Mouse (Mus musculus) ES-E14 (cell line): Measurements from ENCODE around the gene Cers6.

Source experiments
- CHD2 ChIP-seq: IDR thresholded peaks from 2 replicates; pipeline ENCODE4 v1.6.1; 2014; ENCODE audit warnings: mild to moderate bottlenecking, low read depth, low read length, inconsistent platforms
- HCFC1 ChIP-seq: IDR thresholded peaks from 2 replicates; pipeline ENCODE4 v1.6.1; 2012; ENCODE audit warnings: low read length, inconsistent platforms, borderline replicate concordance; ENCODE audit not compliant: insufficient read depth
- MAFK ChIP-seq: IDR thresholded peaks from 2 replicates; pipeline ENCODE4 v1.6.1; 2014; ENCODE audit warnings: mild to moderate bottlenecking, low read depth, low read length, inconsistent platforms; ENCODE audit not compliant: insufficient read depth
- ZC3H11A ChIP-seq: IDR thresholded peaks from 2 replicates; pipeline ENCODE4 v1.6.1; 2012; ENCODE audit warnings: low read depth, mild to moderate bottlenecking, inconsistent platforms, low read length, borderline replicate concordance
- ZNF384 ChIP-seq: IDR thresholded peaks from 2 replicates; pipeline ENCODE4 v1.6.1; 2012; ENCODE audit warnings: low read depth, low read length, inconsistent platforms

DNA sequence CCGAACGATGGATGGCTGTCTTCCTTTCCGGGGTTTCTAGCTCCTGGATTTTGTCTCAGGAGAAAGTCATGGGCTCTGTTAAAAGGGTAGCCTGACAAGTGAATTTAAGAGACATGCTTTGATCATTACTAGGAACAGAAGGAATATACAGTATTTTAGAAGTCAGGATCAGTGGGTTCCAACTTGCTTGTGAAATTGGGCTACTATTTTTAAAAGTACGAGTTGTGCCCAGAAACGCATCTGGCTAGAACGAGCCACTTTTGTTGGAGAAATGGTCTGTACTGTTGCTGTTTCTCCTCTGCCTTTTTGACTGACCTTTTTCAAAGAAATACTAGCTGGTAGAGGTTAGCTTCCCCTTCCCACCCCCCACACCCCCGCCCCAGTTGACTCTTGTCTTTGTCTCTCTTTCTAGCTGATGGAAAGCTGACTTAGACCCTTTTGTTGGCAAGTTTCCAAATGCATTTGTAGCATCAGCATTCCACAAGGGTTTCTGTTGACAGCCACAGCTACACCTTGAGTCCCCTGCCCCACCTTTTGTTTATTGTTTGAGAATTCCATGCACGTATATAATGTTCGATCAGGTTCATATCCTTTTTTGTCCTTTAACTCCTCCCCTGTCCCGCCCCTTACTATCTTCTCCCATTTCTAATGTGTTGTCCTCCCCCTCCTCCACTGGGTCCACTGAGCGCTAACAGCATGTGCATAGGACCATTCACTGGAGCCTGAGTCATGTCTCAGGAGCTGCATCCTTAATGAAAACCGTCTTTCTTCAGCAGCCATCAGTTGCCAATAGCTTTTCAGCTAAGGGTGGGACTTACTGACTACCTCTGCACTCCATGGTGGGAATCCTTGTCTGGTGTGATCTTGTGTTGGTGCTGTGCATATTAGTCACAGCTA, 50.6 kb downstream of the Cers6 start:
- TF ChIP-seq CHD2: no peak
- no peak for TF ChIP-seq ZNF384
- TF ChIP-seq HCFC1: no peak
- no peak for TF ChIP-seq MAFK
- TF ChIP-seq ZC3H11A: no peak
